Mouse (Mus musculus) lung, embryonic 16.5 days (tissue): ENCODE measurements around the gene Prkce. TPM values are rescaled to one million over a fixed set of nuclear protein-coding genes. Genes with fewer than 3 reads are reported as not detected.

Experiments
- ATAC-seq: fragments of 200-750 bp; cut with Nextera tagmentation; 2 replicates; pipeline ENCODE4 v1.8.0; 2017; ENCODE audit warnings: low read depth, mild to moderate bottlenecking, moderate library complexity
- H3K27ac ChIP-seq: fragments of 300-500 bp; sonication (generic); 2 replicates; pipeline ENCODE4 v1.5.1; 2014; ENCODE audit warnings: mild to moderate bottlenecking, control low read depth, low read length
- H3K27me3 ChIP-seq: fragments of 300-500 bp; sonication (generic); 2 replicates; pipeline ENCODE4 v1.6.1; 2014; ENCODE audit warnings: low read depth, low read length, mixed read lengths; ENCODE audit not compliant: control insufficient read depth, insufficient read depth
- H3K36me3 ChIP-seq: fragments of 300-500 bp; sonication (generic); 2 replicates; pipeline ENCODE4 v1.6.1; 2014; ENCODE audit warnings: low read length; ENCODE audit not compliant: control insufficient read depth, insufficient read depth
- H3K4me1 ChIP-seq: fragments of 300-500 bp; sonication (generic); replicated peaks from 2 replicates; pipeline ENCODE4 v1.6.1; 2014; ENCODE audit warnings: low read length, mixed read lengths; ENCODE audit not compliant: control insufficient read depth, insufficient read depth
- H3K4me2 ChIP-seq: fragments of 300-500 bp; sonication (generic); 2 replicates; pipeline ENCODE4 v1.6.1; 2014; ENCODE audit warnings: low read depth, low read length, control low read depth
- H3K4me3 ChIP-seq: fragments of 300-500 bp; sonication (generic); 2 replicates; pipeline ENCODE4 v1.5.1; 2014; ENCODE audit warnings: mild to moderate bottlenecking, low read length, control low read depth
- H3K9ac ChIP-seq: fragments of 300-500 bp; sonication (generic); 2 replicates; pipeline ENCODE4 v1.6.1; 2014; ENCODE audit warnings: low read length, control low read depth
- H3K9me3 ChIP-seq: fragments of 300-500 bp; sonication (generic); 2 replicates; pipeline ENCODE4 v1.6.1; 2016; ENCODE audit warnings: low read length; ENCODE audit not compliant: control insufficient read depth
- WGBS: fragments of 180-500 bp; shearing (Covaris S2); extraction: QIAGEN DNeasy Blood & Tissue Kit; methylation state at CpG from one replicate; pipeline ENCODE4 v1.1.7; 2014; 5-methylcytosine and 5-hydroxymethylcytosine counted together
- polyA plus RNA-seq: library from polyadenylated mRNA; unstranded; fragments of >200 nt; fragmentation: Nextera tagmentation; extraction: Ambion mirVana; gene quantifications from 2 replicates; pipeline ENCODE4 v1.2.1, GENCODE M21; 2015

The Prkce gene
- polyA plus RNA-seq, 1 experiment from 2014 or later: 4.9 TPM

DNA sequence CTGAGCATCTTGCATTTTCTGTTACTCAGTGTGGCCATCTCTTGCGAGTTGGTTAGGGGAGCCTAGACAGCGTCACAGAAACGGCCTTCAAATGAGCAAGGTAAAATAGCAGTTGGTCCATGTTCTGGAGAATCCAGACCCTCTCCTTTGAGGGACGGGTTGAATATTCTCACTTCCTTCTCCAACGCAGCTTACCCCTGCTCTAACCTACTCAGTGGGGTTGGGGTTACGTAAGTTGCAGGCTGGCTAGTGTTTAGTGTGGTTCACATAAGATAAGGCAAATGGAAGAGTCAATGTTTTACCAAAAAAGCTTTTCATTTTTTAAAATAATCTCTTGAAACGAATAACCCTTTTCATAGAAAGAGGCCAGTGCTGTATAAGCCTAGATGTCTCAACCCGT lies 241.9 kb downstream of the Prkce start:
- no peak overlapping the region for H3K4me3 ChIP-seq
- H3K9ac ChIP-seq: no peak overlapping the region
- no peaks in the 10 kb centered on the region for H3K27me3 ChIP-seq
- H3K4me2 ChIP-seq: no peak overlapping the region
- WGBS: 78% methylated on average over 8 of the region's 8 CpGs
- ATAC-seq: no peak
- H3K36me3 ChIP-seq: no peaks in the 10 kb centered on the region
- H3K4me1 ChIP-seq: peaks cover 28% of the 10 kb centered on the region
- H3K9me3 ChIP-seq: no peaks in the 10 kb centered on the region
- H3K27ac ChIP-seq: no peak overlapping the region

DNA sequence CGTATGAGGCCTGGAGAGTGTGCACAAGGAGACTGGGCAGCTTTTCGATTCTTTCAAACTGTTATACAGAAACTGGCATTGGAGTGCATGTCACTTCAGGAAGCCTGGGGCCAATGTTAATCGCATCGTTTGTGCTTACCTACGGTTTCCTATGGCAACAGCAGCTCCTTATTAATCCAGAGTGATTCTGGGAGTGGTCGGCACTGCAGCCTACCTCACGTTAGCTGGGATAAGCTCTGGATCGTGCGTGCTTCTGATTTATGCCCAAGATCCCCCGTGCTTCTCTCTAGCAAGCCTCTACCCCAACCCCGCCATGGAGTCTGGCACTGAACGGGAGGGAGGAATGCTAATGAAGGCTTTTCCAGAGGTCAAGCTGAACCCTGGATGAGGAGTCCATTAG lies 242.9 kb downstream of the Prkce start:
- H3K9me3 ChIP-seq: no peaks in the 10 kb centered on the region
- ATAC-seq: peak; percentile 50; the same call in 1 of the 2 replicates
- H3K27me3 ChIP-seq: no peaks in the 10 kb centered on the region
- no peaks in the 10 kb centered on the region for H3K36me3 ChIP-seq
- WGBS: 69% methylated on average over 12 of the region's 12 CpGs
- H3K4me1 ChIP-seq: peaks cover 28% of the 10 kb centered on the region
- H3K4me2 ChIP-seq: no peak overlapping the region
- no peak overlapping the region for H3K27ac ChIP-seq
- no peak overlapping the region for H3K4me3 ChIP-seq
- no peak overlapping the region for H3K9ac ChIP-seq

DNA sequence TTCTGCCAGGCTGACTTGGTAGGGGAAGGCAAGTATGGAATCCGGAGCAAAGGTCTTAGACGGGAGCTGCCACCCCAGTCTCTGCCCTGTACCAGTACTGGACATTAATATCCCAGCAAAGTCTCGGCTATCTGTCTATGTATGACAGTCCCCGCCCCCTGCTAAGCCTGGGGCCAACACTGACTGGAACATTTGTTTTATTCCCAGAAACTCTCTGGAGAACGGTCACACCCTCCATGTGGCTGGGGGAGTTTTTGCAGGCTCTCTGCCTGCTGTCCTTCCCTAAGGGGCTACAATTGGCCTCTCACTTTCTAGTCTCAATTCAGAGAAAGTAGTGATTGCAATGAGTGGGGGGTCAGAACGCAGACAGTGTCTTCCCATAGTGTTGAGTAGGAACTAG lies 244.6 kb downstream of the Prkce start:
- no peak overlapping the region for H3K9ac ChIP-seq
- ATAC-seq: peak; percentile 59
- H3K27me3 ChIP-seq: no peaks in the 10 kb centered on the region

DNA sequence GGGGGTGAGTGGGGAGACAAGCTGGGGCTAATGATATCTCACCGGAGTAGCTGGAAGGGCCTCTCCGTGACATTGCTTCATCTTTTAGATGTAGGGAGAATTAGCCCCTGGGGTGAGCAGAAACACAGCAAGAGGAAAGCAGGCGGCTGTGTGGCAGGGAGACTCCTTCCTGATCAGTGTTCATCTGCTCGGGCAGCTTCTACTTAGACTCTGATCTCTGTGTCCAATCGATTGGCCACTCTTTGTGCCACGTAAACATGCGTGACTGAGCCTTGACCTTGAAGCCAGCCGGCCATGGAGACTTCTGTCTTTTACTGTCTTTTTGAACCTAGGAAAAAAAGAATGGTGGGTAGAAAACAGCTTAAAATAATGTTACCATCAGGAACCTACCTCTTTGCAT lies 247.0 kb downstream of the Prkce start:
- Histone ChIP-seq H3K9ac (no peak overlapping the region), H3K4me2 (no peak overlapping the region), H3K27ac (no peak overlapping the region), H3K27me3 (no peaks in the 10 kb centered on the region), H3K9me3 (no peaks in the 10 kb centered on the region), H3K4me3 (no peak overlapping the region), H3K4me1 (peaks cover 17% of the 10 kb centered on the region), H3K36me3 (no peaks in the 10 kb centered on the region)
- no peak for ATAC-seq
- WGBS: 82% methylated on average over 8 of the region's 8 CpGs

More for the DNA sequence above, 244.6 kb downstream of the Prkce start:
- Histone ChIP-seq H3K4me3 (no peak overlapping the region), H3K36me3 (no peaks in the 10 kb centered on the region), H3K27ac (no peak overlapping the region), H3K4me2 (no peak overlapping the region), H3K9me3 (no peaks in the 10 kb centered on the region), H3K4me1 (peaks cover 28% of the 10 kb centered on the region)
- 55% methylated on average over 6 of the region's 6 CpGs for WGBS

GRCm38 (mm10) chr17:86415989-86416388 lies 248.4 kb downstream of the Prkce start:
- Histone ChIP-seq H3K4me3 (no peak overlapping the region), H3K4me2 (no peak overlapping the region), H3K4me1 (peaks cover 16% of the 10 kb centered on the region), H3K9ac (no peak overlapping the region), H3K27ac (no peak overlapping the region), H3K27me3 (no peaks in the 10 kb centered on the region), H3K9me3 (no peaks in the 10 kb centered on the region), H3K36me3 (no peaks in the 10 kb centered on the region)
- 79% methylated on average over 7 of the region's 7 CpGs for WGBS
- ATAC-seq: no peak

- H3K9ac ChIP-seq: no peak overlapping the region
- no peaks in the 10 kb centered on the region for H3K36me3 ChIP-seq
- no peak overlapping the region for H3K4me2 ChIP-seq
- WGBS: 76% methylated on average over 17 of the region's 17 CpGs
- no peak overlapping the region for H3K4me3 ChIP-seq
- H3K27me3 ChIP-seq: no peaks in the 10 kb centered on the region
- no peaks in the 10 kb centered on the region for H3K4me1 ChIP-seq
- no peak for ATAC-seq
- H3K27ac ChIP-seq: no peak overlapping the region
- H3K9me3 ChIP-seq: no peaks in the 10 kb centered on the region
Observed at GRCm38 (mm10) chr17:86418334-86418733, 250.7 kb downstream of the Prkce start.

- ATAC-seq: no peak
- Histone ChIP-seq H3K9me3 (no peaks in the 10 kb centered on the region), H3K27ac (no peak overlapping the region), H3K27me3 (no peaks in the 10 kb centered on the region), H3K36me3 (no peaks in the 10 kb centered on the region), H3K4me1 (no peaks in the 10 kb centered on the region), H3K9ac (no peak overlapping the region), H3K4me2 (no peak overlapping the region), H3K4me3 (no peak overlapping the region)
- WGBS: 62% methylated on average over 6 of the region's 6 CpGs
Observed at GRCm38 (mm10) chr17:86419199-86419598, 251.6 kb downstream of the Prkce start.

- no peak for ATAC-seq
- H3K9me3 ChIP-seq: no peaks in the 10 kb centered on the region
- WGBS: 83% methylated on average over 10 of the region's 10 CpGs
- H3K9ac ChIP-seq: no peak overlapping the region
- H3K27ac ChIP-seq: no peak overlapping the region
- no peak overlapping the region for H3K4me2 ChIP-seq
- H3K4me1 ChIP-seq: no peaks in the 10 kb centered on the region
- H3K27me3 ChIP-seq: no peaks in the 10 kb centered on the region
- no peak overlapping the region for H3K4me3 ChIP-seq
- H3K36me3 ChIP-seq: no peaks in the 10 kb centered on the region
Observed at GRCm38 (mm10) chr17:86420646-86421338, 253.2 kb downstream of the Prkce start.

DNA sequence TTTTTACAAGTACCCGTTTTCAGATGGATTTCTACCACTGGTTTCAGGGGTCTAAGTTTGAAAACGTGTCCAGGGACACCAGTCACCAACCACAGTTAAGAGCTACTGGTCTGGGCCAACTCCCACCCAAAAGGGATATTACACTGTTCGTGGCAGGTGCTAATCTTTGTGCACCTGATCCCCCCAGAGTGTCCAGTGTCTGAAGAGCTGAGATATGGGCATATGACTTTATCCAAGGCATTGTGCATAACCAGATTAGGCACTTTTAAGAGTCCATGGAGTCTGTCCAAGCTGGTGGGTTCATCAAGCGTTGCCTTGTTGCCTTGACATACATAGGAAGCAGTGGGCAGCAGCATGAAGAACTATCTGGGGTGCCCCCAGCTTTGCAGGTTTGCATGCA lies 254.4 kb downstream of the Prkce start:
- no peak overlapping the region for H3K27ac ChIP-seq
- no peak overlapping the region for H3K4me2 ChIP-seq
- ATAC-seq: no peak
- no peaks in the 10 kb centered on the region for H3K9me3 ChIP-seq
- 79% methylated on average over 4 of the region's 4 CpGs for WGBS
- H3K9ac ChIP-seq: no peak overlapping the region
- no peaks in the 10 kb centered on the region for H3K36me3 ChIP-seq
- no peaks in the 10 kb centered on the region for H3K27me3 ChIP-seq
- H3K4me1 ChIP-seq: no peaks in the 10 kb centered on the region
- H3K4me3 ChIP-seq: no peak overlapping the region

- H3K9me3 ChIP-seq: no peaks in the 10 kb centered on the region
- H3K4me3 ChIP-seq: no peak overlapping the region
- H3K36me3 ChIP-seq: no peaks in the 10 kb centered on the region
- 85% methylated on average over 6 of the region's 6 CpGs for WGBS
- H3K27me3 ChIP-seq: no peaks in the 10 kb centered on the region
- no peak overlapping the region for H3K9ac ChIP-seq
- no peak overlapping the region for H3K4me2 ChIP-seq
- no peaks in the 10 kb centered on the region for H3K4me1 ChIP-seq
- no peak overlapping the region for H3K27ac ChIP-seq
- ATAC-seq: no peak
Observed at GRCm38 (mm10) chr17:86429877-86430276, 262.3 kb downstream of the Prkce start.
